ENCODE assay signal across 12 mouse cellular contexts in the genomic region with DNA sequence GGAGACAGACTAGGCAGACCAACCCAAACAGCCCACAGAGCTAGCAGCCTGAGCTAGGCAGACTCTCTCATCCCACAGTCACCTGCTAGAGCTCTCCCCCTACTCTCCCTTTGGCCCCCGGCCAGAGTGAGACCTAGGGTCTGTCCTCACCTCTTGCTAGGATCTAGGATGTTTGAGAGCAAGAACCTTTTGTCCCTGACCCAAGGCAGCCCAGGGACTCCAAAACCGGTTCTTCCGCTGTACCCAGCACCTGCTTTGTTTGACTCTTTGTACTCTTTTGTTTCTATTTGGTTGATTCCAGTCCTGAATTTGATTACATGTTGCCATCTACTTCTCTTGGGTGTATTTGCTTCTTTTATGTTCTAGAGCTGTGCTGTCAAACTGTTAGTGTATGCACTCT.
"Had no signal": no experiment of that assay in that cellular context is flagged by ENCODE, and none has a peak within 500 bp of the region (broad histone marks: within the 10 kb centered on the region; RNA-seq: fewer than 3 reads in every experiment).

No protein-coding gene starts in this region.

- H3K27ac ChIP-seq: kidney, postnatal 0 days; layer of hippocampus, adult 2 months; liver, embryonic 13.5 days; macrophage; midbrain, embryonic 12.5 days; midbrain, embryonic 15.5 days; neural tube, embryonic 12.5 days; neural tube, embryonic 15.5 days had no signal

- H3K4me3 ChIP-seq: layer of hippocampus, adult 2 months; liver, embryonic 13.5 days; midbrain, embryonic 12.5 days; midbrain, embryonic 15.5 days; neural tube, embryonic 12.5 days; neural tube, embryonic 15.5 days had no signal

- H3K27me3 ChIP-seq: liver, embryonic 13.5 days; midbrain, embryonic 12.5 days; midbrain, embryonic 15.5 days; neural tube, embryonic 12.5 days; neural tube, embryonic 15.5 days had no signal

- H3K36me3 ChIP-seq: liver, embryonic 13.5 days; midbrain, embryonic 12.5 days; midbrain, embryonic 15.5 days; neural tube, embryonic 12.5 days; neural tube, embryonic 15.5 days had no signal

- DNase-seq: kidney, adult 18-20 months; kidney, postnatal 25 days; layer of hippocampus, adult 9-11 months; liver, embryonic 13.5 days; thymus, postnatal 36 days had no signal

- H3K4me1 ChIP-seq: liver, embryonic 13.5 days; midbrain, embryonic 12.5 days; midbrain, embryonic 15.5 days; neural tube, embryonic 12.5 days; neural tube, embryonic 15.5 days had no signal

- H3K9me3 ChIP-seq: liver, embryonic 13.5 days; midbrain, embryonic 15.5 days; neural tube, embryonic 12.5 days; neural tube, embryonic 15.5 days had no signal

- H3K9ac ChIP-seq: liver, embryonic 13.5 days; midbrain, embryonic 12.5 days; midbrain, embryonic 15.5 days; neural tube, embryonic 12.5 days; neural tube, embryonic 15.5 days had no signal
